Mouse (Mus musculus) erythroblast, embryonic 14.5 days (primary cell): ENCODE data around the gene Plekhg4. TPM values are rescaled to one million over a fixed set of nuclear protein-coding genes. Genes with fewer than 3 reads are reported as not detected.

Experiments used
- H3K27me3 ChIP-seq: 2 replicates; pipeline ENCODE4 v1.6.1; 2012; ENCODE audit warnings: inconsistent platforms; ENCODE audit not compliant: control insufficient read depth
- H3K36me3 ChIP-seq: 2 replicates; pipeline ENCODE4 v1.6.1; 2012; ENCODE audit warnings: mild to moderate bottlenecking, inconsistent platforms; ENCODE audit not compliant: control insufficient read depth
- H3K4me1 ChIP-seq: 2 replicates; pipeline ENCODE4 v1.6.1; 2012; ENCODE audit warnings: inconsistent platforms; ENCODE audit not compliant: control insufficient read depth
- H3K4me3 ChIP-seq: replicated peaks from 2 replicates; pipeline ENCODE3; 2012; ENCODE audit warnings: moderate library complexity, mild to moderate bottlenecking, inconsistent platforms
- H3K9me3 ChIP-seq: 2 replicates; pipeline ENCODE4 v1.6.1; 2012; ENCODE audit warnings: low read length, inconsistent platforms, mixed read lengths; ENCODE audit not compliant: control insufficient read depth
- GATA1 ChIP-seq: IDR thresholded peaks from 2 replicates; pipeline ENCODE4 v1.6.1; 2012; ENCODE audit warnings: low read length, inconsistent platforms, mixed read lengths
- TAL1 ChIP-seq: IDR thresholded peaks from 3 replicates; pipeline ENCODE4 v1.6.1; 2012; ENCODE audit warnings: low read length, inconsistent platforms, mixed read lengths
- polyA plus RNA-seq: library from polyadenylated mRNA; stranded (reverse); fragments of >175 nt; gene quantifications from 2 replicates; pipeline ENCODE4 v1.2.3, GENCODE M21; 2012

Plekhg4 gene
- not detected in 2 replicates for polyA plus RNA-seq

DNA sequence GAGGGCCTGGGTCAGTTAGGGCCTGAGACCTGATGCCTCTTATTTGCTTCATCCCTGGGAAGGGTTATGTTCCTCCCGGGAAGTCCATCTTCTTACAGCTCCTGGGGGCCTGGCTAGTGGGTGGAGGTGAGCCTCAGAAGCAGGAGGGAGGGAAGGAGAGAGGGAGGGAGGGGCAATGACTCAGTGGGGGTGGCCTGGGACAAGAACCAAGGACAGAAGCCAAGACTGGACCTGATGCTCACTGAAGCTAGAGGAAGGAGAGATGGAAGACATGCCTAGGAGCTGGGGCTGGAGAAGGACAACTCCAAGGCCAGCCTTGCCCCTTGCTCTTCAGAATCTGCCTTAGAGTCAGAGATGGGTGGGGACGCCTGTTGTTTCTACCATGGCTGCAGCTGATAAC lies at the start of gene Plekhg4:
Plekhg4 (plus strand) TSS at position 243 of the 400 bp plus-strand sequence.
- H3K27me3 ChIP-seq = peaks cover 9% of the 10 kb centered on the region
- no peak within 1 kb of the TSS for H3K4me3 ChIP-seq
- H3K9me3 ChIP-seq = peaks cover 6% of the 10 kb centered on the region; the same call in 1 of the 2 replicates
- peaks cover 17% of the 10 kb centered on the region for H3K4me1 ChIP-seq
- no peak for TF ChIP-seq TAL1
- no peak for TF ChIP-seq GATA1
- H3K36me3 ChIP-seq = no peaks in the 10 kb centered on the region

DNA sequence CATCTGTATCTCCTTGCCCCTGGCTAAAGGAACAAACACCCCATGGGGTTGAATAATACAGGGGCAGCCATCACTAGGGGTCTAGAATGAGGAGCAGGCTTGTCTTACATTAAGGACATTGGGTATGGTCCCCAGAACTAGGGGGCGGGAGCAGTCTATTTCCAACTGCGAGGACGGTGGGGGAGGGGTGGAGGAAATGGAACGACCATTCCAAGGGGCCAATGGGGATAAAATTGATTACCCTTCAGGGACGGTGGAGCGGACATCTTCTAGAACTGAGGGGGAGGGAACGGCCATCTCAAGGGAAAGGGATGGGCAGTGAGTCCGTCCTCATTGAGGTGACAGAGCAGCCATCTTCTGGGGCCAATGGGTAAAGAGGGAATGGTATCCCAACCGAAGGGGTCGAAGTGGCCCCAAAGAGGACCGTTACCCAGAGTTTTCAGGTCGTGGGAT lies 47.4 kb upstream of the Plekhg4 start:
- TF ChIP-seq TAL1 (no peak), GATA1 (no peak)
- H3K36me3 ChIP-seq = peaks cover 78% of the 10 kb centered on the region

DNA sequence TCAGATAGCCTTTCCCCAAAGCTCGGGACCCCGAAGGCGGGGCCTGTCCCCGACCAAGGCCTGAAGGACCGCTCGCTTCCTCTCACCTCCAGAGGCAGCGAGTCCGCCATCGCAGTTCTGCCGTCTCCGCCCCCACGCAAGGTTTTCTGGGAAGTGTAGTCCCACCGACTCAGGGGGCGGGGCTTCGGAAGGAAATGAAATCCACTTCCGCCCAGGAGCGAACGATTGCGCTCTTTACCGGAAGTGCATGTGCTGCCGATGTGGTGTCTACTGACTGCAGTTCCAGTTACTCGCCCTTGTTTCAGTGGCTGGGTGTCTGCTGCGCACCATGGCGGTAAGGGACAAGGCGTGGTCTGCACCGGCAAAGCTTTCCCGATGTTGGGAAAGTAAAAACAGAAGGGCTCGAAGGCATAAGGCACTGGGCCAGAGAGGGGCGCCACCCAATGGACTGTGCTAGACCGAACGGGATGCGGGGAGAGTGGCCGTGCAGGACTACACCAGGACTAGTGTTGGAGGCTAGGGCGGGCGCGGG lies 46.9 kb upstream of the Plekhg4 start, which contains the start of the genes Lrrc29 and Tmem208:
Lrrc29 (minus strand) TSS at position 138 of the 532 bp plus-strand sequence.
Tmem208 (plus strand) TSS at position 214 of the 532 bp plus-strand sequence.
- H3K36me3 ChIP-seq = peaks cover 78% of the 10 kb centered on the region
- H3K27me3 ChIP-seq = no peaks in the 10 kb centered on the region
- H3K4me3 ChIP-seq = peak within 1 kb of the TSS; percentile 85
- no peaks in the 10 kb centered on the region for H3K9me3 ChIP-seq
- no peak for TF ChIP-seq TAL1
- no peak for TF ChIP-seq GATA1
- H3K4me1 ChIP-seq = peaks cover 74% of the 10 kb centered on the region

More for the DNA sequence above, 47.4 kb upstream of the Plekhg4 start:
- Histone ChIP-seq H3K27me3 (no peaks in the 10 kb centered on the region), H3K9me3 (0 out of 2 replicates have a peak, but pooled peaks cover under 1% of the 10 kb centered on the region), H3K4me3 (peak overlapping the region; percentile 85), H3K4me1 (peaks cover 78% of the 10 kb centered on the region)

DNA sequence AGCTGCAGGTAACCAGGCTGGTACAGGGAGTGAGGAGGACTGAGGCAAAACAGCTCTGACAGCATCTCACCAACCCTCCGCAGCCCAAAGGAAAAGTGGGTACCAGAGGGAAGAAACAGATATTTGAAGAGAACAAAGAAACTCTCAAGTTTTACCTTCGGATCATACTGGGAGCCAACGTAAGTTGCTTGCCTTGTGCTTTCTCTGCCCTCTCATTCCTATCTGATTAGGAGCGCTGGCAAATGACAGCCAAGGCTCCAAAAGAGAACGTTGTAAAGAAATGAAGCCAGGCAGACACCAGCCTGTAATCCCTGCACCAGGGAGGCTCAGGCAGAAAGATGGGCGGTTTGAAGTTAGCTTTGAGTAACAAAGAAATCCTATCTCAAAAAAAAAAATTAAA lies 46.1 kb upstream of the Plekhg4 start:
- no peaks in the 10 kb centered on the region for H3K9me3 ChIP-seq
- peaks cover 78% of the 10 kb centered on the region for H3K36me3 ChIP-seq
- TF ChIP-seq TAL1 (no peak), GATA1 (peak; percentile 77)
- H3K4me3 ChIP-seq = peak overlapping the region; percentile 85
- H3K4me1 ChIP-seq = peaks cover 67% of the 10 kb centered on the region
- H3K27me3 ChIP-seq = no peaks in the 10 kb centered on the region

DNA sequence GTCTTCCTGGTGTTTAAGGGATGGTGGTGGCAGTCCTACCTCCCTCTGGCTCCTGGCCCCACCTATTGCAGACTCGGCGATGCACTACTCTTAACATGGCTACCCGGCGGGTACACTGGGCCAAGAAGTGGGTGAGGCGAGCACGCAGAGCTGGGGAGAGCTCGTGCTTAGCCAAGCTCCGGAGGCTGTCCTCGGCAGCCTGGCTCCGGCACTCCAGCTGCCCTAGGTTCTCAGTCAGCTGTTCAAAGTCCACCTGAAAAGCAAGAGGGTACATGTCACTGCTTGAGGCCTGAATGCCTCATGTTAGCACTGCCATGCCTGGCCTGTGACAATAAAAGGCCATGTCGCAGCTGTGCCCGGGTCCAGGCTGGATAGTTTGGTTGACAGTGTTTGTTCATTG lies 42.7 kb upstream of the Plekhg4 start:
- no peak overlapping the region for H3K4me3 ChIP-seq
- no peaks in the 10 kb centered on the region for H3K9me3 ChIP-seq
- H3K27me3 ChIP-seq = no peaks in the 10 kb centered on the region
- peaks cover 63% of the 10 kb centered on the region for H3K36me3 ChIP-seq
- H3K4me1 ChIP-seq = peaks cover 34% of the 10 kb centered on the region
- TF ChIP-seq TAL1 (no peak), GATA1 (no peak)

DNA sequence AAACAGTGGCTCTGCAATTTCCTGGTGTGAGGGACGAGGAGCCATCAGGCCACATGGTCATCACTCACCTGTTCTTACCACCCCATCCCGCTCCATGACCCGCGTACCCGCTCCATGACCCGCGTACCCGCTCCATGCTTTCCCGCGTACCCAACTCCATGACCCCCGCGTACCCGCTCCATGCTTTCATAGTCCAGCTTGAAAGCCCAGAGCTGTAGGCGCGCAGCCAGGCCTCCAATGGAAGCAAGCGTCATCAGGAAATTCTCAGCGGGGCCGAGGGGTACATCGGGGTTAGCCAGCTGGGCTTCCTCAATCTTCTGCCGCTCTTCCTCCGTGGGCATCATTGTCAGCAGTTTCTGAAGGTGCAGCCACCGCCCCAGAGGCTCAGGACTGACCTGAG lies 41.6 kb upstream of the Plekhg4 start:
- peaks cover 69% of the 10 kb centered on the region for H3K36me3 ChIP-seq
- H3K9me3 ChIP-seq = peaks cover 3% of the 10 kb centered on the region
- no peak for TF ChIP-seq GATA1
- no peak for TF ChIP-seq TAL1
- no peak overlapping the region for H3K4me3 ChIP-seq
- peaks cover 32% of the 10 kb centered on the region for H3K4me1 ChIP-seq
- H3K27me3 ChIP-seq = no peaks in the 10 kb centered on the region

DNA sequence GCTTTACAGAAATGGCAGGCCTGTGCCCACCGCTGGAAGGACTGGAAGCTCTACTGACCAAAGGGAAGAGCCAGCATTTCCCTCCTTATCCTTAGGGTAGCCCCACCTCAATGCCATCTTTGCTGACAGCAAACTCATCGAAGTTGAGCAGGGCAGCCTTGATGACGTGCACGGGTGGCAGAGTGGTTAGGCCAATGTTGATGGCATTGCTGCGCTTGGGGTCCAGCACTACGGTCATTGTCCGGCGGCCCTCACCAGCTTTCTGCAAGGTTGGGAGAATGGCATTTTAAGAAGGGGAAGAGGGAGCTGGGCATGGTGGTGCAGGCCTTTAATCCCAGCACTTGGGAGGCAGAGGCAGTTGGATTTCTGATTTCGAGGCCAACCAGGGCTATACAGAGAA lies 41.1 kb upstream of the Plekhg4 start:
- Histone ChIP-seq H3K4me3 (no peak overlapping the region), H3K4me1 (peaks cover 27% of the 10 kb centered on the region)

DNA sequence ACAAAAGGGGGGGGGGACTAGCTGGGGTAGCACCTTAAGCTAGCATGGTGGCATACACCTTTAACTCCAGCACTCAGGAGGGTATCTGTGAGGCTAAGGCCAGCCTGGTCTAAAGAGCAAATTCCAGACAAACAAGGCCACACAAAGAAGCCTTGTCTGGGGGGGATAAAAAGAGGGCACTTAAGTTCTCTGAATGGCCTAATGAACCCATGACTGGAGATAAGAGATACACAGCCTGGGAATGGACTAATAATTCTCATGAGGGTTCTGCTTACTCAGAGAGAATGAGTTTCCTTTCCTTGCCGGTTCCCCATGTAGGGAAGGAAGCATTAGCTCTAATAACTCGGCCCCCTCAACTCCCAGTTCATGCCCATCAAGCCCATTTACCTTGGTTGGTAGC lies 40.6 kb upstream of the Plekhg4 start:
- Histone ChIP-seq H3K36me3 (peaks cover 75% of the 10 kb centered on the region), H3K4me1 (peaks cover 21% of the 10 kb centered on the region), H3K9me3 (peaks cover 3% of the 10 kb centered on the region), H3K27me3 (no peaks in the 10 kb centered on the region), H3K4me3 (no peak overlapping the region)
- TF ChIP-seq TAL1 (no peak), GATA1 (no peak)

More for the DNA sequence above, 41.1 kb upstream of the Plekhg4 start:
- Histone ChIP-seq H3K27me3 (no peaks in the 10 kb centered on the region), H3K9me3 (peaks cover 3% of the 10 kb centered on the region), H3K36me3 (peaks cover 74% of the 10 kb centered on the region)
- TF ChIP-seq GATA1 = no peak
- no peak for TF ChIP-seq TAL1

DNA sequence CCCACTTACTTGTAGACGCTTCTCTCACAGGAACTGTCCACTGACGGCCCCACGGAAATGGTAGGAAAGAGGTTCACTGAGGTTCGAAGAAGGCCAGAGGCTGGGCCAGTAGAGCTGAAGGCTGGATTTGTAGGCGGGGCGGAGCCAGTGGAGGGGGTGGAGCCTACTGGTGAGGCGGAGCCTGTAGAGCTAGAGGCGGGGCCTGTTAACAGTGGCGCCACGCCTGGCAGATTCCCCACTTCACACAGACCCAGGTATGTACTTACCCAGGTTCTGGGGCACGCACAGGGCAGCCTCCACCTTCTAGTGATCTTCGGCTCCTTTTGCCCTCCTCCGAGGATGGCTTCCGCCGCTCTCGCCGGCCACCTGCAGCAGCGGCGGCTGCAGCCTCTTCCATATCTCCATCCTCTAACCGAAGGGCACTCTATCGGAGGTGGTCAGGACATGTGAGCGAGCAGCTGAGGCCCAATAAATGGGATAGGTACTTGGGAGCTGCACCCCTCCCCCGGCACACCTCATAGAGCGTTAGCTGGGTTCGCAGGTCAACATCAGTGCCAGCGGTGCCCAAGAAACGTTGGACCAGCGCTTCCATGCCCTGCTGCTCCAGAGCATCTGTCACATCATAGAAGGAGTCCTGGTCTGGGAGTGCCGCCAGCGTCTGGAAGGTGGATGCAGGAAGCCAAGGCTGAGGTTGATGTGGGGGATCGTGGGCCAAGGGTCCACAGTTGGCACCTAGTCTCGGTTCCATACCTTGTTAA lies 36.5 kb upstream of the Plekhg4 start:
- Histone ChIP-seq H3K9me3 (peaks cover 3% of the 10 kb centered on the region), H3K4me1 (peaks cover 35% of the 10 kb centered on the region), H3K27me3 (no peaks in the 10 kb centered on the region), H3K36me3 (peaks cover 36% of the 10 kb centered on the region), H3K4me3 (no peak overlapping the region)
- TF ChIP-seq GATA1 (no peak), TAL1 (no peak)
